In the genomic region with DNA sequence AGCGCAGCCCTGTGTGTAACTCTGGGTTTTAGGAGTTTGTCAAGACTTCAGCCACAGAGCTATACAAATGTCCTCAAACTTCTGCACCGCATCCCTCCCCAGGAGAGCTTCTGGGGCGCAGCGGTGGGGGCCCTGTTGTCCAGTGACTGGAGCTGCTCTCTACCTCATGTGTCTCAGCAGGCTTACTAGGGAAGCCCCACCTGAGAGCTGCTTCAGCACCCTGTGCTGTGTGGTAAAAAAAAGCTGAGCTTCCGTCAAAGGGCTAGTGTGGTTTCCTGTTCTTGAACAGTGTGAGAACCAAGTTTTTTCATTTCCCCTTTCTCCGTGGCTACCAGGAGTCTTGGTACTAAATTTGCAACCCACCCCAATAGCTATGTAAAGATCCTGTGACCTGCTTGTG, we compare ENCODE assay signal across 8 mouse cellular contexts. TPM values are rescaled to one million over a fixed set of nuclear protein-coding genes. Genes with fewer than 3 reads are reported as not detected.
DNase-seq lines count a peak whose midpoint lies in the region; ATAC-seq lines count a peak whose summit lies in the region.

No protein-coding gene starts in this region.

- H3K9me3 ChIP-seq in midbrain, embryonic 10.5 days (replicated peaks): no peaks in the 10 kb centered on the region
- H3K9me3 ChIP-seq in midbrain, embryonic 13.5 days: no peaks in the 10 kb centered on the region
- no peaks in the 10 kb centered on the region for H3K9me3 ChIP-seq in heart, embryonic 13.5 days

- H3K27ac ChIP-seq in midbrain, embryonic 10.5 days (replicated peaks): peak overlapping the region; percentile 30; the same call in 1 of the 2 replicates
- H3K27ac ChIP-seq in midbrain, embryonic 13.5 days: no peak overlapping the region
- H3K27ac ChIP-seq in heart, embryonic 13.5 days (replicated peaks): peak overlapping the region; percentile 89
- peak overlapping the region; percentile 34 for H3K27ac ChIP-seq in macrophage

- H3K79me2 ChIP-seq in macrophage (ENCODE audit: inconsistent target): peaks cover 69% of the 10 kb centered on the region; the same call in 1 of the 2 replicates

- ATAC-seq in midbrain, embryonic 13.5 days: no peak
- no peak for ATAC-seq in heart, embryonic 13.5 days (ENCODE audit: extremely low read depth, insufficient number of reproducible peaks, low FRiP score, low TSS enrichment)

- peaks cover 58% of the 10 kb centered on the region for H3K4me1 ChIP-seq in midbrain, embryonic 10.5 days
- peaks cover 50% of the 10 kb centered on the region for H3K4me1 ChIP-seq in midbrain, embryonic 13.5 days (replicated peaks)
- peaks cover 67% of the 10 kb centered on the region for H3K4me1 ChIP-seq in heart, embryonic 13.5 days

- peaks cover 19% of the 10 kb centered on the region for H3K36me3 ChIP-seq in midbrain, embryonic 10.5 days
- H3K36me3 ChIP-seq in midbrain, embryonic 13.5 days: peaks cover 16% of the 10 kb centered on the region
- peaks cover 19% of the 10 kb centered on the region for H3K36me3 ChIP-seq in heart, embryonic 13.5 days
- 0 out of 2 replicates have a peak, but pooled peaks cover 7% of the 10 kb centered on the region for H3K36me3 ChIP-seq in macrophage (ENCODE audit: inconsistent target)

- 84% methylated on average over 6 of the region's 6 CpGs for WGBS in midbrain, embryonic 10.5 days
- 88% methylated on average over 6 of the region's 6 CpGs for WGBS in midbrain, embryonic 13.5 days
- 72% methylated on average over 6 of the region's 6 CpGs for WGBS in heart, embryonic 13.5 days
- WGBS in macrophage (ENCODE audit: missing documents): 0% methylated on average over 6 of the region's 6 CpGs

- no peaks in the 10 kb centered on the region for H3K27me3 ChIP-seq in midbrain, embryonic 10.5 days (ENCODE audit: low read depth, poor library complexity, severe bottlenecking)
- no peaks in the 10 kb centered on the region for H3K27me3 ChIP-seq in midbrain, embryonic 13.5 days
- no peaks in the 10 kb centered on the region for H3K27me3 ChIP-seq in heart, embryonic 13.5 days (replicated peaks)

- no peak overlapping the region for H3K4me2 ChIP-seq in midbrain, embryonic 13.5 days (replicated peaks)
- peak overlapping the region; percentile 54 for H3K4me2 ChIP-seq in heart, embryonic 13.5 days

- no peak overlapping the region for H3K4me3 ChIP-seq in midbrain, embryonic 10.5 days
- no peak overlapping the region for H3K4me3 ChIP-seq in midbrain, embryonic 13.5 days (replicated peaks)
- H3K4me3 ChIP-seq in heart, embryonic 13.5 days: no peak overlapping the region
- H3K4me3 ChIP-seq in macrophage (ENCODE audit: inconsistent target): no peak overlapping the region

- H3K9ac ChIP-seq in midbrain, embryonic 13.5 days (replicated peaks): no peak overlapping the region
- peak overlapping the region; percentile 48; the same call in 1 of the 2 replicates for H3K9ac ChIP-seq in heart, embryonic 13.5 days

- no peak for DNase-seq in midbrain, embryonic 10.5 days (ENCODE audit: low spot score)
- peak; percentile 58 to 72 for DNase-seq in thymus, postnatal 36 days
- no peak for DNase-seq in adipocyte (ENCODE audit: low spot score)
- DNase-seq in right cerebral cortex, adult 18-20 months: no peak
- no peak for DNase-seq in cerebellum, postnatal 10 days

RNA-seq across cellular contexts. Expression of a gene that starts 22.9 kb away (rescaled TPM):
- 63.3 and 77.6 TPM in 2 replicates for polyA plus RNA-seq in midbrain, embryonic 10.5 days (2016; fragmentation: Nextera tagmentation; extraction: Ambion mirVana)
- 30.1 and 38.1 TPM in 2 replicates for polyA plus RNA-seq in midbrain, embryonic 13.5 days (2015; fragmentation: Nextera tagmentation; extraction: Ambion mirVana)
- 54.2 and 57.9 TPM in 2 replicates for polyA plus RNA-seq in heart, embryonic 13.5 days (2015; fragmentation: Nextera tagmentation; extraction: Ambion mirVana)
- 10 to 100 TPM in 21 of 26 experiments, 1 to 10 TPM in 5; 5.4 to 28.8 (median 16.3) TPM for total RNA-seq in macrophage (2018; cell fraction: chromatin; rRNA removed)
- 10 to 100 TPM; 52.6 to 88.8 (median 69.8) TPM for total RNA-seq in macrophage (2018; cell fraction: cytosol; rRNA removed)
- 10 to 100 TPM in 25 of 26 experiments, 1 to 10 TPM in 1; 9.3 to 41.7 (median 23.8) TPM for total RNA-seq in macrophage (2018; cell fraction: nucleus; rRNA removed)
- 28.5 to 81.1 TPM (median 68.2 TPM) in 3 replicates for polyA plus RNA-seq in macrophage (2018)

RNA-seq across cellular contexts. Expression of a gene that starts 23.0 kb away (rescaled TPM):
- 5.6 and 6.3 TPM in 2 replicates for polyA plus RNA-seq in midbrain, embryonic 10.5 days (2016; fragmentation: Nextera tagmentation; extraction: Ambion mirVana)
- 4.2 and 4.3 TPM in 2 replicates for polyA plus RNA-seq in midbrain, embryonic 13.5 days (2015; fragmentation: Nextera tagmentation; extraction: Ambion mirVana)
- 3.3 and 3.7 TPM in 2 replicates for polyA plus RNA-seq in heart, embryonic 13.5 days (2015; fragmentation: Nextera tagmentation; extraction: Ambion mirVana)
- 1 to 10 TPM in 17 of 26 experiments, under 1 TPM in 9; 0.20 to 7.5 (median 1.5) TPM for total RNA-seq in macrophage (2018; cell fraction: chromatin; rRNA removed)
- 1 to 10 TPM in 22 of 26 experiments, under 1 TPM in 4; 0.70 to 5.0 (median 2.8) TPM for total RNA-seq in macrophage (2018; cell fraction: cytosol; rRNA removed)
- total RNA-seq in macrophage (2018; cell fraction: nucleus; rRNA removed): 10 to 100 TPM in 1 of 26 experiments, 1 to 10 TPM in 17, under 1 TPM in 8; 0.36 to 11.1 (median 1.7) TPM
- 2.7 to 3.2 TPM (median 3.1 TPM) in 3 replicates for polyA plus RNA-seq in macrophage (2018)

RNA-seq across cellular contexts. Expression of a gene that starts 23.0 kb away (rescaled TPM):
- polyA plus RNA-seq in midbrain, embryonic 10.5 days (2016; fragmentation: Nextera tagmentation; extraction: Ambion mirVana): 12.6 and 16.5 TPM in 2 replicates
- 22.8 and 24.0 TPM in 2 replicates for polyA plus RNA-seq in midbrain, embryonic 13.5 days (2015; fragmentation: Nextera tagmentation; extraction: Ambion mirVana)
- polyA plus RNA-seq in heart, embryonic 13.5 days (2015; fragmentation: Nextera tagmentation; extraction: Ambion mirVana): 9.9 and 11.3 TPM in 2 replicates
- 10 to 100 TPM in 19 of 26 experiments, 1 to 10 TPM in 7; 4.8 to 39.3 (median 15.2) TPM for total RNA-seq in macrophage (2018; cell fraction: chromatin; rRNA removed)
- total RNA-seq in macrophage (2018; cell fraction: cytosol; rRNA removed): 10 to 100 TPM in 15 of 26 experiments, 1 to 10 TPM in 11; 3.7 to 24.8 (median 10.5) TPM
- 10 to 100 TPM in 24 of 26 experiments, 1 to 10 TPM in 2; 8.9 to 51.8 (median 18.3) TPM for total RNA-seq in macrophage (2018; cell fraction: nucleus; rRNA removed)
- 6.0 to 23.1 TPM (median 10.0 TPM) in 3 replicates for polyA plus RNA-seq in macrophage (2018)

RNA-seq across cellular contexts. Expression of a gene that starts 36.5 kb away (rescaled TPM):
- polyA plus RNA-seq in midbrain, embryonic 10.5 days (2016; fragmentation: Nextera tagmentation; extraction: Ambion mirVana): 0.68 and 0.94 TPM in 2 replicates
- polyA plus RNA-seq in midbrain, embryonic 13.5 days (2015; fragmentation: Nextera tagmentation; extraction: Ambion mirVana): 1.9 and 2.0 TPM in 2 replicates
- polyA plus RNA-seq in heart, embryonic 13.5 days (2015; fragmentation: Nextera tagmentation; extraction: Ambion mirVana): 0.62 and 0.82 TPM in 2 replicates
- 1 to 10 TPM in 2 of 26 experiments, under 1 TPM in 5, not detected in 19; 0.16 to 2.2 (median 0.66) TPM for total RNA-seq in macrophage (2018; cell fraction: chromatin; rRNA removed)
- under 1 TPM in 15 of 26 experiments, not detected in 11; 0.03 to 0.67 (median 0.09) TPM for total RNA-seq in macrophage (2018; cell fraction: cytosol; rRNA removed)
- 1 to 10 TPM in 2 of 26 experiments, under 1 TPM in 2, not detected in 22; 0.30 to 1.8 (median 0.77) TPM for total RNA-seq in macrophage (2018; cell fraction: nucleus; rRNA removed)
- 0.06 to 0.07 TPM in 2 of 3 replicates, not detected in the other for polyA plus RNA-seq in macrophage (2018)

RNA-seq across cellular contexts. Expression of a gene that starts 51.3 kb away (rescaled TPM):
- polyA plus RNA-seq in midbrain, embryonic 10.5 days (2016; fragmentation: Nextera tagmentation; extraction: Ambion mirVana): 44.8 and 48.9 TPM in 2 replicates
- polyA plus RNA-seq in midbrain, embryonic 13.5 days (2015; fragmentation: Nextera tagmentation; extraction: Ambion mirVana): 63.8 and 64.3 TPM in 2 replicates
- polyA plus RNA-seq in heart, embryonic 13.5 days (2015; fragmentation: Nextera tagmentation; extraction: Ambion mirVana): 37.0 and 37.9 TPM in 2 replicates
- total RNA-seq in macrophage (2018; cell fraction: chromatin; rRNA removed): 10 to 100 TPM in 12 of 26 experiments, 1 to 10 TPM in 14; 2.3 to 23.4 (median 9.6) TPM
- 10 to 100 TPM in 21 of 26 experiments, 1 to 10 TPM in 5; 5.1 to 21.2 (median 16.8) TPM for total RNA-seq in macrophage (2018; cell fraction: cytosol; rRNA removed)
- 10 to 100 TPM in 15 of 26 experiments, 1 to 10 TPM in 11; 3.8 to 32.0 (median 13.5) TPM for total RNA-seq in macrophage (2018; cell fraction: nucleus; rRNA removed)
- polyA plus RNA-seq in macrophage (2018): 10.5 to 19.3 TPM (median 14.7 TPM) in 3 replicates

Comparison
In these comparisons a context has a peak if more than half of its experiments do, and no peak if none do; other contexts are left out.
1. DNase-seq: peak in thymus, postnatal 36 days (2 of 2); none in midbrain, embryonic 10.5 days (single experiment), adipocyte (single experiment), right cerebral cortex, adult 18-20 months (single experiment) and cerebellum, postnatal 10 days (0 of 2).